Mouse (Mus musculus) heart, embryonic 12.5 days (tissue): ENCODE measurements around the gene Doc2a. TPM values are rescaled to one million over a fixed set of nuclear protein-coding genes. Genes with fewer than 3 reads are reported as not detected.

Experiments
- ATAC-seq: fragments of 200-750 bp; cut with Nextera tagmentation; 2 replicates; pipeline ENCODE4 v1.8.0; 2017; ENCODE audit warnings: moderate TSS enrichment, moderate library complexity; ENCODE audit not compliant: insufficient number of reproducible peaks, low FRiP score
- H3K27ac ChIP-seq: fragments of 300-500 bp; sonication (generic); 2 replicates; pipeline ENCODE4 v1.5.1; 2016; ENCODE audit warnings: mild to moderate bottlenecking, moderate library complexity; ENCODE audit not compliant: poor library complexity, severe bottlenecking
- H3K27me3 ChIP-seq: fragments of 300-500 bp; sonication (generic); replicated peaks from 2 replicates; pipeline ENCODE4 v1.6.1; 2016; ENCODE audit warnings: mild to moderate bottlenecking, moderate library complexity
- H3K36me3 ChIP-seq: fragments of 300-500 bp; sonication (generic); 2 replicates; pipeline ENCODE4 v1.6.1; 2016; ENCODE audit warnings: mild to moderate bottlenecking, moderate library complexity
- H3K4me1 ChIP-seq: fragments of 300-500 bp; sonication (generic); replicated peaks from 2 replicates; pipeline ENCODE4 v1.6.1; 2016; ENCODE audit warnings: mild to moderate bottlenecking
- H3K4me2 ChIP-seq: fragments of 300-500 bp; sonication (generic); 2 replicates; pipeline ENCODE4 v1.6.1; 2016; ENCODE audit warnings: mild to moderate bottlenecking, moderate library complexity
- H3K4me3 ChIP-seq: fragments of 300-500 bp; sonication (generic); 2 replicates; pipeline ENCODE4 v1.5.1; 2016; ENCODE audit warnings: mild to moderate bottlenecking
- H3K9ac ChIP-seq: fragments of 300-500 bp; sonication (generic); 2 replicates; pipeline ENCODE4 v1.6.1; 2016; ENCODE audit warnings: mild to moderate bottlenecking, moderate library complexity
- H3K9me3 ChIP-seq: fragments of 300-500 bp; sonication (generic); replicated peaks from 2 replicates; pipeline ENCODE4 v1.6.1; 2016; ENCODE audit warnings: mild to moderate bottlenecking, moderate library complexity
- WGBS: fragments of 180-500 bp; shearing (Covaris S2); methylation state at CpG from one replicate; pipeline ENCODE4 v1.1.7; 2016; 5-methylcytosine and 5-hydroxymethylcytosine counted together
- polyA plus RNA-seq: library from polyadenylated mRNA; unstranded; fragments of >200 nt; fragmentation: Nextera tagmentation; extraction: Ambion mirVana; gene quantifications from 2 replicates; pipeline ENCODE4 v1.2.1, GENCODE M21; 2016

Gene Doc2a
- polyA plus RNA-seq, 1 experiment from 2014 or later = not detected

GRCm38 (mm10) chr7:126823940-126824339, 23.3 kb upstream of the Doc2a start:
- 17% methylated on average over 9 of the region's 10 CpGs for WGBS
- no peaks in the 10 kb centered on the region for H3K36me3 ChIP-seq
- no peak overlapping the region for H3K4me3 ChIP-seq
- H3K27ac ChIP-seq = no peak overlapping the region
- no peak overlapping the region for H3K9ac ChIP-seq
- no peaks in the 10 kb centered on the region for H3K9me3 ChIP-seq
- ATAC-seq = no peak
- H3K4me1 ChIP-seq = peaks cover 15% of the 10 kb centered on the region
- H3K4me2 ChIP-seq = no peak overlapping the region
- H3K27me3 ChIP-seq = peaks cover 62% of the 10 kb centered on the region

- no peak overlapping the region for H3K27ac ChIP-seq
- no peak overlapping the region for H3K4me2 ChIP-seq
- H3K9me3 ChIP-seq = no peaks in the 10 kb centered on the region
- peaks cover 15% of the 10 kb centered on the region for H3K4me1 ChIP-seq
- no peaks in the 10 kb centered on the region for H3K36me3 ChIP-seq
- ATAC-seq = no peak
- no peak overlapping the region for H3K4me3 ChIP-seq
- 16% methylated on average over 8 of the region's 8 CpGs for WGBS
- no peak overlapping the region for H3K9ac ChIP-seq
- peaks cover 76% of the 10 kb centered on the region for H3K27me3 ChIP-seq
Observed at GRCm38 (mm10) chr7:126825403-126825802, 21.8 kb upstream of the Doc2a start.

GRCm38 (mm10) chr7:126825952-126826351, 21.3 kb upstream of the Doc2a start:
- WGBS = 60% methylated on average over 5 of the region's 5 CpGs
- Histone ChIP-seq H3K36me3 (no peaks in the 10 kb centered on the region), H3K27me3 (peaks cover 82% of the 10 kb centered on the region), H3K27ac (no peak overlapping the region), H3K4me3 (no peak overlapping the region), H3K4me1 (peaks cover 15% of the 10 kb centered on the region), H3K4me2 (no peak overlapping the region), H3K9me3 (no peaks in the 10 kb centered on the region), H3K9ac (no peak overlapping the region)
- ATAC-seq = no peak

- Histone ChIP-seq H3K4me3 (peak within 1 kb of the TSS; percentile 38), H3K9ac (no peak within 1 kb of the TSS), H3K27ac (no peak within 1 kb of the TSS), H3K4me1 (0 out of 2 replicates have a peak, but pooled peaks cover 3% of the 10 kb centered on the region), H3K9me3 (no peaks in the 10 kb centered on the region), H3K4me2 (peak within 1 kb of the TSS; percentile 66), H3K36me3 (no peaks in the 10 kb centered on the region), H3K27me3 (peaks cover 48% of the 10 kb centered on the region)
- ATAC-seq = no peak
- 60% methylated on average over 5 of the region's 5 CpGs for WGBS
Observed at GRCm38 (mm10) chr7:126831539-126831938, 15.7 kb upstream of the Doc2a start, which contains the start of gene 4930451I11Rik. TSS of gene 4930451I11Rik (minus strand) at chr7:126831639.

GRCm38 (mm10) chr7:126832036-126832598, 15.1 kb upstream of the Doc2a start:
- Histone ChIP-seq H3K9me3 (no peaks in the 10 kb centered on the region), H3K4me2 (peak overlapping the region; percentile 66), H3K9ac (no peak overlapping the region), H3K4me3 (peak overlapping the region; percentile 38), H3K27me3 (peaks cover 43% of the 10 kb centered on the region), H3K36me3 (no peaks in the 10 kb centered on the region), H3K4me1 (0 out of 2 replicates have a peak, but pooled peaks cover 3% of the 10 kb centered on the region), H3K27ac (no peak overlapping the region)
- peak; percentile 64 for ATAC-seq
- 1% methylated on average over 21 of the region's 21 CpGs for WGBS

- H3K4me1 ChIP-seq = 0 out of 2 replicates have a peak, but pooled peaks cover 3% of the 10 kb centered on the region
- WGBS = 90% methylated on average over 1 of the region's 1 CpGs
- H3K36me3 ChIP-seq = no peaks in the 10 kb centered on the region
- no peak for ATAC-seq
- peaks cover 35% of the 10 kb centered on the region for H3K27me3 ChIP-seq
- H3K27ac ChIP-seq = no peak overlapping the region
- H3K4me2 ChIP-seq = no peak overlapping the region
- no peaks in the 10 kb centered on the region for H3K9me3 ChIP-seq
- no peak overlapping the region for H3K9ac ChIP-seq
- H3K4me3 ChIP-seq = no peak overlapping the region
Observed at GRCm38 (mm10) chr7:126833294-126833693, 13.9 kb upstream of the Doc2a start.

GRCm38 (mm10) chr7:126843276-126843675, 3.9 kb upstream of the Doc2a start:
- no peak for ATAC-seq
- Histone ChIP-seq H3K27ac (no peak overlapping the region), H3K4me2 (no peak overlapping the region), H3K4me1 (peaks cover 12% of the 10 kb centered on the region), H3K27me3 (peaks cover 34% of the 10 kb centered on the region), H3K9ac (no peak overlapping the region), H3K36me3 (no peaks in the 10 kb centered on the region), H3K4me3 (no peak overlapping the region), H3K9me3 (0 out of 2 replicates have a peak, but pooled peaks cover 4% of the 10 kb centered on the region)
- WGBS = 63% methylated on average over 9 of the region's 9 CpGs

GRCm38 (mm10) chr7:126845516-126845915, 1.7 kb upstream of the Doc2a start:
- Histone ChIP-seq H3K9me3 (0 out of 2 replicates have a peak, but pooled peaks cover 4% of the 10 kb centered on the region), H3K27me3 (peaks cover 57% of the 10 kb centered on the region), H3K4me1 (peaks cover 22% of the 10 kb centered on the region), H3K27ac (no peak overlapping the region), H3K4me2 (no peak overlapping the region), H3K9ac (no peak overlapping the region), H3K36me3 (no peaks in the 10 kb centered on the region), H3K4me3 (no peak overlapping the region)
- ATAC-seq = no peak
- 89% methylated on average over 2 of the region's 2 CpGs for WGBS

GRCm38 (mm10) chr7:126847421-126848398, 494 bp downstream of the Doc2a start:
- Histone ChIP-seq H3K4me1 (peaks cover 22% of the 10 kb centered on the region), H3K36me3 (peaks cover 12% of the 10 kb centered on the region), H3K4me2 (peak overlapping the region; percentile 96), H3K9me3 (no peaks in the 10 kb centered on the region), H3K9ac (peak overlapping the region; percentile 59), H3K27ac (no peak overlapping the region), H3K4me3 (peak overlapping the region; percentile 55), H3K27me3 (peaks cover 65% of the 10 kb centered on the region)
- ATAC-seq = no peak
- under 1% methylated on average over 67 of the region's 74 CpGs for WGBS

- WGBS = 30% methylated on average over 10 of the region's 10 CpGs
- ATAC-seq = no peak
- peaks cover 65% of the 10 kb centered on the region for H3K27me3 ChIP-seq
- no peak overlapping the region for H3K27ac ChIP-seq
- no peak overlapping the region for H3K9ac ChIP-seq
- peak overlapping the region; percentile 96; the same call in 1 of the 2 replicates for H3K4me2 ChIP-seq
- no peak overlapping the region for H3K4me3 ChIP-seq
- H3K36me3 ChIP-seq = peaks cover 23% of the 10 kb centered on the region
- peaks cover 22% of the 10 kb centered on the region for H3K4me1 ChIP-seq
- no peaks in the 10 kb centered on the region for H3K9me3 ChIP-seq
Observed at GRCm38 (mm10) chr7:126848794-126849193, 1.6 kb downstream of the Doc2a start.

GRCm38 (mm10) chr7:126850161-126850560, 2.9 kb downstream of the Doc2a start:
- 58% methylated on average over 6 of the region's 6 CpGs for whole genome bisulfite sequencing
- H3K9ac ChIP-seq = no peak overlapping the region
- H3K27me3 ChIP-seq = peaks cover 55% of the 10 kb centered on the region
- H3K4me1 ChIP-seq = peaks cover 22% of the 10 kb centered on the region
- no peak for ATAC-seq
- no peak overlapping the region for H3K4me2 ChIP-seq
- H3K27ac ChIP-seq = no peak overlapping the region
- H3K9me3 ChIP-seq = no peaks in the 10 kb centered on the region
- peaks cover 36% of the 10 kb centered on the region for H3K36me3 ChIP-seq
- H3K4me3 ChIP-seq = no peak overlapping the region
